Mouse (Mus musculus): ENCODE measurements around the gene Ltbr. TPM values are rescaled to one million over a fixed set of nuclear protein-coding genes. Genes with fewer than 3 reads are reported as not detected.
"Not testable (repeated sequence)": the region's sequence is repeated elsewhere in the genome, so short reads cannot be mapped to it uniquely, and the experiment has no call there.

The Ltbr gene
- total and polyA plus RNA-seq, 2 experiments from 2014 or later, result 14.8 to 19.9 TPM

DNA sequence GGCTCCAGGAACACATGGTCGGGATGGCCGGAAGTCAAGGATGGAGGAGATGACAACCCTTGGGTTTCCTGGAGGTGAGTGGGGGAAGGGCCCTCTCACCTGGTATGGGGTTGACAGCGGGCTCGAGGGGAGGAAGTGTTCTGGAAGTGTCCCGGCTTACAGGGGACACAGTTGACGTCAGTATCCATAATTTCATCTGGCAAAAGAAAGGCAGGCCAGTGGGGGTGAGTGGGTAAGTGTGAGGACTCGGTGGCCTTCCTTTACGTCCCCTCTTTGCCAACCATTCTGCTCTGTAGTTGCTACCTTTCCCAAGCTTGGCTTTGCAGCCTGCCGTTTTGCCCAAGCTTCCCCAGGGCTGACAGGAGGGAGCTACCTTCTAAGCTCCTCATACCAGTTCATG lies 1.5 kb downstream of the Ltbr start:
- Histone ChIP-seq H3K4me2 (ENCODE audit: low read depth) (peak overlapping the region; percentile 53; the same call in 1 of the 2 replicates), H3K4me1 (ENCODE audit: insufficient read depth) (peaks cover 6% of the 10 kb centered on the region; the same call in 1 of the 2 replicates), H3K4me3 (ENCODE audit: low read depth, low read length) (no peak overlapping the region), H3K27ac (ENCODE audit: low read depth, low read length) (no peak overlapping the region), H3K36me3 (ENCODE audit: insufficient read depth) (no peaks in the 10 kb centered on the region), H3K9ac (no peak overlapping the region), H3K9me3 (ENCODE audit: low read length) (no peaks in the 10 kb centered on the region), H3K27me3 (ENCODE audit: insufficient read depth, low read length) (no peaks in the 10 kb centered on the region)
- no peak for TF ChIP-seq CTCF (IDR thresholded peaks at IDR 0.05; ENCODE audit: low read depth)
- DNase-seq (no peak), ATAC-seq (no peak)
- 90% methylated on average over 9 of the region's 9 CpGs for WGBS

- WGBS, result 47% methylated on average over 5 of the region's 5 CpGs
- no peaks in the 10 kb centered on the region for H3K27me3 ChIP-seq (ENCODE audit: insufficient read depth, low read length)
- no peak overlapping the region for H3K9ac ChIP-seq
- H3K36me3 ChIP-seq (ENCODE audit: insufficient read depth), result no peaks in the 10 kb centered on the region
- no peak for TF ChIP-seq CTCF (IDR thresholded peaks at IDR 0.05; ENCODE audit: low read depth)
- peaks cover 6% of the 10 kb centered on the region; the same call in 1 of the 2 replicates for H3K4me1 ChIP-seq (ENCODE audit: insufficient read depth)
- no peak for DNase-seq
- H3K9me3 ChIP-seq (ENCODE audit: low read length), result no peaks in the 10 kb centered on the region
- H3K4me2 ChIP-seq (ENCODE audit: low read depth), result no peak overlapping the region
- H3K4me3 ChIP-seq (ENCODE audit: low read depth, low read length), result no peak overlapping the region
- no peak for ATAC-seq
- H3K27ac ChIP-seq (ENCODE audit: low read depth, low read length), result no peak overlapping the region
Observed at GRCm38 (mm10) chr6:125309406-125309805, 4.3 kb downstream of the Ltbr start.

DNA sequence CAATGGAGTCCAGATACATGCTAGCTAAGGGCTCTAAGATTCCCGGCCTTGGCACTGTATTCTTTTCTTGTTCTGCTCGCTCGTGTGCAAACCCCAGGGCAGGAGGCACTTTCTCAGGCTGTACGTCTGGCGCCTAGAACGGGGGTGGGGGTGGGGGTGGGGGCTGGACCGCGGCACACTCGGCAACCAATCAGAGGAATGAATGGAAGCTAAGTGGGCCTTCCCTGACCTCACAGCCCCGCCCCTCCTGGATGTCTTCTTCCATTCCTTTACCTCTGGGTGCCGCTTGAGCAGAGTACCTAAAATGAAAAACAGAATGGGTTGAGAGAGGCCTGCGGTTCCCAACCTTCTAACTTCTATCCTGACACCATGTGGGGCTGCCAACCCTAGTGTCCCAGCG lies 4.8 kb downstream of the Ltbr start:
- H3K9ac ChIP-seq, result no peak overlapping the region
- no peak for DNase-seq
- no peak for TF ChIP-seq CTCF (IDR thresholded peaks at IDR 0.05; ENCODE audit: low read depth)
- no peak overlapping the region for H3K4me3 ChIP-seq (ENCODE audit: low read depth, low read length)
- H3K27me3 ChIP-seq (ENCODE audit: insufficient read depth, low read length), result no peaks in the 10 kb centered on the region
- H3K9me3 ChIP-seq (ENCODE audit: low read length), result no peaks in the 10 kb centered on the region
- no peak for ATAC-seq
- H3K36me3 ChIP-seq (ENCODE audit: insufficient read depth), result no peaks in the 10 kb centered on the region
- WGBS, result 13% methylated on average over 13 of the region's 13 CpGs
- peaks cover 4% of the 10 kb centered on the region; the same call in 1 of the 2 replicates for H3K4me1 ChIP-seq (ENCODE audit: insufficient read depth)
- no peak overlapping the region for H3K4me2 ChIP-seq (ENCODE audit: low read depth)
- H3K27ac ChIP-seq (ENCODE audit: low read depth, low read length), result no peak overlapping the region

- 88% methylated on average over 5 of the region's 5 CpGs for WGBS
- DNase-seq (no peak), ATAC-seq (no peak)
- no peaks in the 10 kb centered on the region for H3K9me3 ChIP-seq (ENCODE audit: low read length)
- TF ChIP-seq CTCF (IDR thresholded peaks at IDR 0.05; ENCODE audit: low read depth), result no peak
- H3K36me3 ChIP-seq (ENCODE audit: insufficient read depth), result no peaks in the 10 kb centered on the region
- H3K27ac ChIP-seq (ENCODE audit: low read depth, low read length), result no peak overlapping the region
- H3K4me2 ChIP-seq (ENCODE audit: low read depth), result no peak overlapping the region
- H3K27me3 ChIP-seq (ENCODE audit: insufficient read depth, low read length), result no peaks in the 10 kb centered on the region
- no peaks in the 10 kb centered on the region for H3K4me1 ChIP-seq (ENCODE audit: insufficient read depth)
- H3K9ac ChIP-seq, result no peak overlapping the region
- no peak overlapping the region for H3K4me3 ChIP-seq (ENCODE audit: low read depth, low read length)
Observed at GRCm38 (mm10) chr6:125307091-125307490, 6.6 kb downstream of the Ltbr start.

GRCm38 (mm10) chr6:125305465-125305864 lies 8.2 kb downstream of the Ltbr start:
- ATAC-seq (no peak), DNase-seq (no peak)
- H3K9ac ChIP-seq, result no peak overlapping the region
- no peaks in the 10 kb centered on the region for H3K9me3 ChIP-seq (ENCODE audit: low read length)
- H3K36me3 ChIP-seq (ENCODE audit: insufficient read depth), result no peaks in the 10 kb centered on the region
- H3K4me3 ChIP-seq (ENCODE audit: low read depth, low read length), result no peak overlapping the region
- H3K4me2 ChIP-seq (ENCODE audit: low read depth), result no peak overlapping the region
- no peaks in the 10 kb centered on the region for H3K27me3 ChIP-seq (ENCODE audit: insufficient read depth, low read length)
- TF ChIP-seq CTCF (IDR thresholded peaks at IDR 0.05; ENCODE audit: low read depth), result no peak
- no peaks in the 10 kb centered on the region for H3K4me1 ChIP-seq (ENCODE audit: insufficient read depth)
- no peak overlapping the region for H3K27ac ChIP-seq (ENCODE audit: low read depth, low read length)
- WGBS, result 90% methylated on average over 6 of the region's 6 CpGs

DNA sequence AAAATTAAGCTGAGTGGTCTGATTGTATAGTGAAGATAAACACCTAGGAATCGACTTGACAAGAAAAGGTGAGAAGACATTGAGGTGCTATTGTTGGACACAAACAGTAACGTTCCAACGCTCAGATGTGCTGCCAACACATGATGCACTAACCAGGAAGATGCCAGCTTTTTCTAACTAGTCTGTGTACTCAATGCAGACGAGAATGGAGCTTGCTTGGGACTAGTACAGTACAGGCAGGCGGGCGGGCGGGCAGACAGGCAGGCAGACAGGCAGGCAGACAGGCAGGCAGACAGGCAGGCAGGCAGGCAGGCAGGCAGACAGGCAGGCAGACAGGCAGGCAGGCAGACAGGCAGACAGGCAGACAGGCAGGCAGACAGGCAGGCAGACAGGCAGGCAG lies 9.3 kb downstream of the Ltbr start:
- H3K9ac ChIP-seq; H3K36me3 ChIP-seq (ENCODE audit: insufficient read depth); H3K27me3 ChIP-seq (ENCODE audit: insufficient read depth, low read length); H3K4me1 ChIP-seq (ENCODE audit: insufficient read depth); ATAC-seq; H3K27ac ChIP-seq (ENCODE audit: low read depth, low read length); H3K9me3 ChIP-seq (ENCODE audit: low read length); H3K4me3 ChIP-seq (ENCODE audit: low read depth, low read length); H3K4me2 ChIP-seq (ENCODE audit: low read depth); DNase-seq: not testable (repeated sequence)
- WGBS, result 75% methylated on average over 7 of the region's 7 CpGs

DNA sequence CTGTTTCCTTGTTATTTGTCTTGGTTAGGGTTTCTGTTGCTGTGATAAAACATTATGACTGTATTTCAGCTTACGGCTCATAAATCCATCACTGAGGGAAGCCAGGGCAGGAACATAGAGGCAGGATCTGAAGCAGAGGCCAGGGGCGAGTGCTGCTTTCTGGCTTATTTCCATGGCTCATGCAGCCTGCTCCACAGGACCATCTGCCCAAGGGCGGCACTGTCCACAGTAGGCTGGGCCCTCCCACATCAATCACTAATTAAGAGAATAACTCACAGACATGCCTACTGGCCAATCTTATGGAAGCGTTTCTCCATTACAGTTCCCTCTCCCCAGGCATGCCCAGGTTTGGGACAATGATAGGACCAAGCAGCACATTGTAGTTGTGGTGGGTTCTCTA lies 10.4 kb downstream of the Ltbr start:
- Histone ChIP-seq H3K36me3 (ENCODE audit: insufficient read depth) (no peaks in the 10 kb centered on the region), H3K4me1 (ENCODE audit: insufficient read depth) (no peaks in the 10 kb centered on the region), H3K9me3 (ENCODE audit: low read length) (no peaks in the 10 kb centered on the region), H3K9ac (no peak overlapping the region), H3K4me3 (ENCODE audit: low read depth, low read length) (no peak overlapping the region), H3K4me2 (ENCODE audit: low read depth) (no peak overlapping the region), H3K27me3 (ENCODE audit: insufficient read depth, low read length) (no peaks in the 10 kb centered on the region), H3K27ac (ENCODE audit: low read depth, low read length) (no peak overlapping the region)
- ATAC-seq (no peak), DNase-seq (no peak)
- no peak for TF ChIP-seq CTCF (IDR thresholded peaks at IDR 0.05; ENCODE audit: low read depth)
- WGBS, result 51% methylated on average over 4 of the region's 4 CpGs

Data from forebrain, postnatal 0 days (tissue).